Mouse (Mus musculus): ENCODE measurements around the gene Neurl3.

The Neurl3 gene

GRCm38 (mm10) chr1:36274455-36274854 is at the start of gene Neurl3:
TSS of gene Neurl3 (minus strand) at chr1:36274679.
- no peak for DNase-seq (ENCODE audit: low read depth, low spot score)

DNA sequence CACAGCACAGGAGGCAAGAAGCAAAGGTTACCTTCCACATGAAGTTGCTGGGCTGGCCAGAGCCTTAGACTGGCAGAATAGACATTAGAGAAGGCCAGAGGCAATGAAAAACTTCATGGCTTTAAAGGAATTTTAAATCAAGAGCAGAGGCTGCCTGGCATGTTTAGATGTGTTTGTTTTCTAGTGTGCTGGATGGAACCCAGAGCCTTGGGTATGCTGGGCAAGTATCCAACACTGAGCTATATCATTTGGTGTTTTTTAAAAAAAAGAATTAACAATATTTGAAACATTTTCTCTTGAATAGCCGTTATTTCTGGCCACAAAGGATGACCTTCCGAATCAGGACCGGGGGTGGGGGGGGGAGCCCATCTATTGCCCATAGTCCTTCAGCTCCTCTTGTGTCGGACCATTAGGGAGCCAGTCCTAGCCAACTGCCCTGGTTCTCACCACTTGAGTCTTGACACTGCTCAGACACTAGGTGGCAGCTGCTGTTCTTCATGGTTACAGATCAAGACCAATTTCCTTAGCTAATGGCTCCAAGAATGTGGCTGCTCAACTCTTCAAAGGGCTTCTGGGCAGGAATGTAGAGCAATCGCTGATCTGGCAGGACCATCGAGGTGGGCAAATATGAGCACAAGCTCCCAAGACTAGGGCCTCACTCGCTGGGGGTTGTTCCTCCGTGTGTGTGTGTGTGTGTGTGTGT is 49.4 kb upstream of the Neurl3 start:
- no peak for DNase-seq (ENCODE audit: low read depth, low spot score)

GRCm38 (mm10) chr1:36323076-36323475 is 48.6 kb upstream of the Neurl3 start:
- no peak for DNase-seq (ENCODE audit: low read depth, low spot score)

DNA sequence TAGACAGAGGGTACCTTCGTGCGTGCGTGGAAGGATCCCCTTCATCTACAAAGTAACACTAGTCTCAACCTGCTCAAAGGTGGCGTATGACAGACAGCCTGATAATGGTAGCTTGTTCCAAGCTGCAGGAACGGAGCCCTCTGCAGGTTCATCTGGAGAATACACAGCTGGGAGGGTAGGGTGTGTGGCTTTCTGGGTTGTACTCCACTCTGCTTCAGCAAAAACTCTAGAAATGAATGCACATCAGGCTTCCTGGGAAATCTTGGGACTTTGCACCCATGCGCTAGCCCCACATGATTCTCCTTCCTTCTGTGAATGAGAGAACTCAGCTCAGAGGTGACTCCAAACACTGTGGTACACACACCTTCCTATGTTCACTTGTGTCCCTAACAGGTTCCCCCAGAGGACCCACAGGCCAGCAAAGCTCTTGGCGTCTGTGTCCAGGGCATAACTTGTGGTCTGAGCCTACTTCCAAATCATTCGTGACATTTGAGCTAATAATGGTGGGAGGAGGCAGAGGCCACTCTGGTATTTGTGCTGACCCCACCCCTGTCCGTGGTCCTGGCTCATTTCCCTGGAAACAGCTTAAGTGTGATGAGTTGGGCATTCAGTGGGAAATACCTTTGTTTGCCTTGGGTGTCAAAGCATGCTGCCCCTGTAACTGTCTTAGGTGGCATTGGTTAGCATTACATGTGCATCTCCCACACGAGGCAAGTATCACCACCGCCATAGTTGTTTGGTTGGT is 47.5 kb upstream of the Neurl3 start:
- no peak for DNase-seq (ENCODE audit: low read depth, low spot score)

DNA sequence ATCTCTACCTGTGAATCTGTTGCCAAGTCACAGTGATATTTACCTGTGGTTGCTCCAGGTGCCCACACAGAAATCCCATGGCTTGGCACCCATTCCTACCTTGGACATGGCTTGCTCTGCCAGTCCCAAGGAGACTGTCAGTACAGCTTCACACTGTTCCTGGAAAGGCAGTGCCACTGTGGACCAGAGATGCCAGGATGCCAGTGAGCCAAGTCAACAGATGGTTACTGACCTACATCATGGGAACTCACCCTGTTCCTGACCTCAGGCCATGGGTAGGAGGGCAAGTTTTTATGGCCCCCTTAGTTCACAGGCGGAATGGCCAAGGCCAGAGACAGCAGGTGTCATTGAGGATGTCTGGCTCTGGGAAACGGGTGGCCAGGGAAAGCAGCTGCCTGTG is 46.7 kb upstream of the Neurl3 start:
- peak; percentile 60 for DNase-seq (ENCODE audit: low read depth, low spot score)

DNA sequence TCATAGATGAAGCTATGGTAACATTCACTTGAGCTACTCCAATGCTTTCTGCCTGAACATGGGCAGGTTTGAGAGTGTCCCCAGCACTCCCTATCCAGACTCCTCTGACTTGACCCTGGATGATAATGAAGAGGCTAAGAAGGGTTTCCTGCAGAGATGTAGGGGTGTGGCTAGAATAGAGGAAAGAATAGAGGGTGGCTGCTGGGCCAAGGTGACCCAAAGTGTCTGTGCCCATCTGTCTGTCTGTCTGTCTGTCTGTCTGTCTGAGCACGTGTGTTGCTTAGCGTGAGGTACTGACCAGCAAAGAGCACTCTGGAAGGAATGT is 41.3 kb upstream of the Neurl3 start:
- no peak for DNase-seq (ENCODE audit: low read depth, low spot score)

DNA sequence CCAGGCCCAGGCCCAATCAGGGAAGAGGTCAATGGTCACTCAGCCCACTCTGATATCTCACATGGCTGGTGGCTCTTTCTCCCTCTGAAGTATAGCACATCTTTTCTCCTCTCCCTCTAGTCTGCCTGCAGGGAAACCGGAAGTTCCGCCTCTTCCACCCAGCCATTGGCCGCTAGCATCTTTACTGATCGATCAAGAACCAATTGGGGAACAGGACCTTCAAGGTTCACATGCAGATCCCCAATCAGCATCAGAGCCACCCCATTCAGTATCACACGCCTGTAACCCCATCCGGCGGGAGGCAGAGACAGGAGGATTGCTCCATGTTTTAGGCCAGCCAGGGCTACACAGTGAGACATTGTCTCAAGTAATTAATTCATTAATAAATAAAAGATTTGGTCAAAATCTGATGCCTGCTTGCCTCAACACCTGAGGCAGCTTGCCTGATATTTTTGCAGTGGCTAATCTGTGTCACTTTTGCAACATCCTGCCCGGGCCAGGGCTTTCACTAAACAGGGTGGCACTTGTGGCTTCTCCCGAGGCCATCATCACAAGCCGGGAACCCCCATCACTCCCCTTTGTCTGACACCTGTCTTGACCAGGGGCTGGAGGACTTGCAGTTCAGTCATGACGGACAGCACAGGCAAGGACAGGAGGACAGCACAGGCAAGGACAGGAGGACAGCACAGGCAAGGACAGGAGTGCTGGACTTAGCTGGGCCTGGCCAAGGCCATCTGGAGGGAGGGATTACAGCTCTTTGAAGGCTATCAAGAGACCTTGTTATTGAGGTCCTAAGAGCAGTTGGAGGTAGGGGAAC is 40.7 kb upstream of the Neurl3 start:
- DNase-seq (ENCODE audit: low read depth, low spot score): no peak

DNA sequence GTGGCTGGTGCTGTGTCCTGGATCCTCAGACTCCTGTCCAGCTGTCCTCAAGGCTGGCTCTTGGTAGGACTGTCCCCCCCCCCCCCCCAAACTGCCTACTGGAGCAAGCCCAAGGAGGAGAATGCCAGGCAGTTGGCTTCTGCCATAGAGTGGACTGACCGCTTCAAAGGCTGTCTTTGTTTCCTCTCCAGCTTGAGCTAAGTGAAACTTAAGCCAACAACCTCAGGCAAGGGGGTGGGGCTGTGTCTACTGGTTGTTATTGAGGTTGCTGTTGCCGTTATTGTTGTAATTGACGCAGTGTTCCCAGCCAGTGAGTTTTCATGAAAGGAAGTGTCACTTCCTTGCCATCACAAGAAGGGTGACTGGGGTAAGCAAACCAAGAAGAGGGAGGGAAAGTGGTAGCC is 35.0 kb upstream of the Neurl3 start:
- DNase-seq (ENCODE audit: low read depth, low spot score): no peak

DNA sequence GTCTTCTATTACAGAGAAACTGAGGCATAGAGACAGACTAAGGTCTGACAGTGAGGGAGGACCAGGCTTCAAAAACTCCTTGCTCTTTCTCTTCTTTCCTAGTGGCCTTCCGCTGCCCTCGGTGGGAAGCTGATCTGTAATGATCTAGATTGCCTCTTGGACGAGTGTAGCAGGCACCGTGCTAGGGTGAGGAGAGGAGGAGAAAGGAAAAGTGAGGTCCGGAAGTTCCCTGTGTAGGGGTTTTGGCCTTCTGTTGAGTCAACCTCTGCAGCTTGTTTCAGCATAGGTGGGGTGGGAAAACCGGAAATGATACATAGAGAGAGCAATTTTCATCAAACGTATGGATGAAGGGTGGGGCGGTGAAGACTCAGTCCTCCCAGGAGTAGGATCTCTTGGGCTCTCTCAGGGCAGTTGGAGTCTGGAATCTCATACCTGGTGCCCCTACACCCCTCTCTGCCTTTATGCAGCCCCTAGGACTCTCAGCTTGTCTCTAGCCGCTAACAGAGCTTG is 34.5 kb upstream of the Neurl3 start:
- DNase-seq (ENCODE audit: low read depth, low spot score): no peak

DNA sequence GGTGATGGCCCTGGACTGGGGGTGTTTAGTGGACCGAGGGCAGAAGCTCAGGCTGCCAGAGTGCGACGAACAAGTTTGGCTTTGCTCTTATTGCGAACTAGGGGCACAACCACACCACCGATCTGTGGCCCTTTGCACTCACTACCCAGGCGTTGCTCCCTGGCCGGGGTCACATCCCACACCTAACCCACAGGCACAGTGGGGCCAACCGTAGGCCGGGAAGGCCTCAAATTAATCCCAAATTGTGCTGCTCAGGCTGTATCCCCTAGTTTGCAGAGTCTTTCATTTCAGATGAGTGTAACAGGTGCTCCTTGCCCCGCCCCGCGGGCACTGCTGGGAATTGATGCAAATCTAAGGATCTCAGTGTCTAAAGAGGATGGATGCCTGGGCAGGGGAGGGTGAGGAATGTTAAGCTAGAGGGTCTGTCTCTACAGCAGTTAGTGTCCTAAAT is 34.0 kb upstream of the Neurl3 start:
- no peak for DNase-seq (ENCODE audit: low read depth, low spot score)

- DNase-seq (ENCODE audit: low read depth, low spot score): peak; percentile 92
Observed at GRCm38 (mm10) chr1:36307495-36308280, 33.2 kb upstream of the Neurl3 start, which contains the start of gene Arid5a. TSS of gene Arid5a (plus strand) at chr1:36307733.

GRCm38 (mm10) chr1:36307121-36307494 is 32.6 kb upstream of the Neurl3 start:
- DNase-seq (ENCODE audit: low read depth, low spot score): no peak

GRCm38 (mm10) chr1:36306120-36306519 is 31.6 kb upstream of the Neurl3 start:
- DNase-seq (ENCODE audit: low read depth, low spot score): no peak

DNA sequence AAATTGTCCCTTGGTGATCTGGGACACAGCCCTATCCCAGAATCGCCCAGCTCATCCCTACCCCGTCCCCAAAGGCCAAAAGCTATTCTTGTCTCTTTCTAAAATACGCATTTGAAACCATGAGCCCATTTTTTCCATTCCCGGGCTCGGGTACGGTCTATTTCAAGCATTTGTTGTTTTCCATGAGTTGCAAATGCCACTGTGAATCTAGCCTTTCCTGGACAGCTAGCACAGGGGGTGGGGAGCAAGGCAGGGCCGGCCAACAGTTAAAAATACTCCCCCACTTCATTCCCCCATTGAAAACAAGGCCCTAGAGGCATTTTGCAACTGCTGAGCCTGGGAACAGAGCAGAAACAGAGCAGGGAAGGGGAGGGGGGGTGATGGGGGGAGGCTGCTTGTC is 30.3 kb upstream of the Neurl3 start:
- DNase-seq (ENCODE audit: low read depth, low spot score): peak; percentile 79

- peak; percentile 89 for DNase-seq (ENCODE audit: low read depth, low spot score)
Observed at GRCm38 (mm10) chr1:36303381-36304320, 29.2 kb upstream of the Neurl3 start.

GRCm38 (mm10) chr1:36302957-36303356 is 28.5 kb upstream of the Neurl3 start:
- DNase-seq (ENCODE audit: low read depth, low spot score): no peak

GRCm38 (mm10) chr1:36302273-36302672 is 27.8 kb upstream of the Neurl3 start:
- DNase-seq (ENCODE audit: low read depth, low spot score): no peak

- DNase-seq (ENCODE audit: low read depth, low spot score): no peak
Observed at GRCm38 (mm10) chr1:36300486-36300885, 26.0 kb upstream of the Neurl3 start.

DNA sequence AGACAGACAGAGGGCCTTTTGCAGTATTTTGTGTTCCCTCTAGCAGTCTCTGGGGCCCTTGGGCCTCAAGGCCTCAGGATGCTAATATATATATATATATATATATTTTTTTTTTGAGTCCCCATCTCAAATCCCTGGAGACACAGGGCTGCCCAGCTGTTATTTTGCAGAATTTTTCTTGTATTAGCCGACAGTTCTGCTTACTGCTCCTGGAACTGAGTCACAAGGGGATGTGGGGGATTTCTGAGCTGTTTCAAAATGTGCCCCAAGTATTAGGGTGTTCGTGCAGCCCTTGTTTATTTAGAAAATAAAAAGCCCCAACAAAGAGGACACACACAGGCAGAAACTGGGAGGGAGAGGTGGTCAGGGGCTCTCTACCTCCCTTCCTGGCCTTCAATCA is 25.2 kb upstream of the Neurl3 start:
- no peak for DNase-seq (ENCODE audit: low read depth, low spot score)

DNA sequence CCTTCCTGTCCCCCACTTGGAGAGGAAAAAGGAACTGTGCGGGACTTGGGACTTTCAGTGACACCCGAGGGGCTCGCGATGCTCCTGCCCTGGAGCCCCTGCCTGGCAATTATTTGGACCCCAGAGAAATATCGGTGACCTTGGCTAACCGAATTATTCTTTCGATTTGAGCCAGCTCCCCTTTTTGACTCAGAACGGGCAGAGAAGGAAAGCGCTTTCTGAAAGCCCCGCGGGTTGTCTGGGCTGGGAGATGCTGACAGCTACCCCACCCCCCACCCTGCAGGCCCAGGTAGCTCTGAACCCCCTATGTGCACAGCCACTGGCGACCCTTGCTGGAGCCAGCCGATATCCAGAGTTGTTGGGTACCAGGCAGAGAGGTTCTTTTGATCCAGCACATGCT is 24.6 kb upstream of the Neurl3 start:
- DNase-seq (ENCODE audit: low read depth, low spot score): no peak
